Mouse (Mus musculus): ENCODE data around the gene 2610028H24Rik. TPM values are rescaled to one million over a fixed set of nuclear protein-coding genes. Genes with fewer than 3 reads are reported as not detected.

2610028H24Rik gene
- polyA plus RNA-seq, 1 experiment from 2014 or later: not detected

DNA sequence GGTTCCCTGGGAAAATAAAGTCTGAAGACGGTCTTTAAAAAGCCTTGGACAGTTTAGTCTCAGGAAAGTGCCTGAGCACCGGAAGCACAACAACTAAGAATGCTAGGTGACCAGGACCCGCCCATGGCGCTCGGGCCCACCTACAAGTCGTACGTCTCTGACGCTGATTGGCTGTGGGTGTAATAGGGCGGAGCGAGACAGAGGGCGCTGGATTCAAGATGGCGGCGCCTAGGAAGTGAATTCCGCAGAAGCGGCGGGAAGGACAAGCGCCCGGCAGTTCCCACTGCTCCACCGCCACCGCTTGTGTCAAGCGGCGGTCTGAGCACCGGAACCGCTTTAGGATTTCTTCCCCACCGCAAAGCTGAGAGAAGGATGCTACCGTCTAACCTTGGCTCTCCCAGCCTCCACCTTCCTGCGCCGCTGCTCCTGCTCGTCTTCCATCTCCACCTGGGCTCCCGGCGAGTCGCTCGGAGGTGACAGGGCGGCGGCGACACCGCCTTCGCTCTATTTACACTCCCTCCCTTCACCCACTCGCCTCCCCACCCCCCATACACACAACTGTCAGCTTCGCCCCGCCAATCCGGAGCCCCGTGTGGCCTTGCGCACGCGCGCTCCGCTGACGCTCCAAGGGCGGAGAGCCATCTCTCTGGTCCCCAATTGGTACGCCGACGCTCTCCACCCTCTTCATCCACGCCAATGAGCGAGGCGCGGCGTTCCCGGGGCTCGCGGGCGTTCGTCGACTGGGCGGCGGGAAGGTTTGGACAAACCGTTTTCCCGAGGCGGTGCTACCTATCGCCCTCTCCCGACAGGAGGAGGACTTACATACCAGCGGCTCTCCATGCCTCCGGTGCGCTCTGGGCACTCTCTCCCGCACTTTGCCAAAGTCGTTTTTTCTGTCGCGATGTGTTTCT, 6.4 kb upstream of the 2610028H24Rik start, which contains the start of gene Pcnt:
Pcnt (minus strand) TSS at position 609 of the 911 bp plus-strand sequence.
- Histone ChIP-seq H3K27me3 (ENCODE audit: control insufficient read depth, insufficient read depth, low read length) (no peaks in the 10 kb centered on the region), H3K36me3 (ENCODE audit: control insufficient read depth, insufficient read depth, low read length) (peaks cover 32% of the 10 kb centered on the region), H3K9me3 (ENCODE audit: control insufficient read depth, low read length) (no peaks in the 10 kb centered on the region), H3K4me2 (ENCODE audit: low read length) (peak within 1 kb of the TSS; percentile 86), H3K9ac (ENCODE audit: low read length) (peak within 1 kb of the TSS; percentile 91), H3K4me1 (ENCODE audit: control insufficient read depth in 2 of 2, insufficient read depth in 2 of 2, low read length in 2 of 2) (peaks cover 2 to 16% of the 10 kb centered on the region in 2 experiments), H3K27ac (replicated peaks in 1 of 2; ENCODE audit: control insufficient read depth in 1 of 2, insufficient read depth in 1 of 2, low read depth in 2 of 2, low read length in 2 of 2) (peak within 1 kb of the TSS; percentile 84 to 98), H3K4me3 (ENCODE audit: control insufficient read depth in 1 of 2, insufficient read depth in 1 of 2, low read depth in 1 of 2, low read length in 2 of 2) (peak within 1 kb of the TSS; percentile 71 to 83)
- ATAC-seq (ENCODE audit: insufficient number of reproducible peaks, insufficient read depth, low FRiP score, low read depth): peak; percentile 98
- under 1% methylated on average over 78 of the region's 78 CpGs for WGBS

GRCm38 (mm10) chr10:76445996-76446681, 2.7 kb upstream of the 2610028H24Rik start:
- H3K4me3 ChIP-seq (ENCODE audit: control insufficient read depth in 1 of 2, insufficient read depth in 1 of 2, low read depth in 1 of 2, low read length in 2 of 2): no peak overlapping the region
- WGBS: 61% methylated on average over 4 of the region's 4 CpGs
- no peak overlapping the region for H3K9ac ChIP-seq (ENCODE audit: low read length)
- no peak overlapping the region for H3K4me2 ChIP-seq (ENCODE audit: low read length)
- no peaks in the 10 kb centered on the region for H3K27me3 ChIP-seq (ENCODE audit: control insufficient read depth, insufficient read depth, low read length)
- ATAC-seq (ENCODE audit: insufficient number of reproducible peaks, insufficient read depth, low FRiP score, low read depth): no peak
- no peaks in the 10 kb centered on the region for H3K36me3 ChIP-seq (ENCODE audit: control insufficient read depth, insufficient read depth, low read length)
- H3K9me3 ChIP-seq (ENCODE audit: control insufficient read depth, low read length): no peaks in the 10 kb centered on the region
- peak overlapping the region; percentile 26 to 27; a peak in 3 of 4 replicates for H3K27ac ChIP-seq (replicated peaks in 1 of 2; ENCODE audit: control insufficient read depth in 1 of 2, insufficient read depth in 1 of 2, low read depth in 2 of 2, low read length in 2 of 2)
- H3K4me1 ChIP-seq (ENCODE audit: control insufficient read depth in 2 of 2, insufficient read depth in 2 of 2, low read length in 2 of 2): peaks cover 6 to 13% of the 10 kb centered on the region in 2 experiments

GRCm38 (mm10) chr10:76447406-76448229, 1.3 kb upstream of the 2610028H24Rik start:
- Histone ChIP-seq H3K4me3 (ENCODE audit: control insufficient read depth in 1 of 2, insufficient read depth in 1 of 2, low read depth in 1 of 2, low read length in 2 of 2) (no peak overlapping the region), H3K9me3 (ENCODE audit: control insufficient read depth, low read length) (no peaks in the 10 kb centered on the region), H3K36me3 (ENCODE audit: control insufficient read depth, insufficient read depth, low read length) (no peaks in the 10 kb centered on the region), H3K27me3 (ENCODE audit: control insufficient read depth, insufficient read depth, low read length) (no peaks in the 10 kb centered on the region), H3K4me2 (ENCODE audit: low read length) (no peak overlapping the region), H3K4me1 (ENCODE audit: control insufficient read depth in 2 of 2, insufficient read depth in 2 of 2, low read length in 2 of 2) (peaks cover 4 to 7% of the 10 kb centered on the region in 2 experiments; a peak in 3 of 4 replicates), H3K9ac (ENCODE audit: low read length) (no peak overlapping the region), H3K27ac (replicated peaks in 1 of 2; ENCODE audit: control insufficient read depth in 1 of 2, insufficient read depth in 1 of 2, low read depth in 2 of 2, low read length in 2 of 2) (peak overlapping the region; percentile 26 to 32; a peak in 2 of 4 replicates)
- whole genome bisulfite sequencing: 60% methylated on average over 15 of the region's 15 CpGs
- ATAC-seq (ENCODE audit: insufficient number of reproducible peaks, insufficient read depth, low FRiP score, low read depth): no peak

GRCm38 (mm10) chr10:76455289-76455688, 6.4 kb downstream of the 2610028H24Rik start:
- Histone ChIP-seq H3K27me3 (ENCODE audit: control insufficient read depth, insufficient read depth, low read length) (no peaks in the 10 kb centered on the region), H3K4me3 (ENCODE audit: control insufficient read depth in 1 of 2, insufficient read depth in 1 of 2, low read depth in 1 of 2, low read length in 2 of 2) (no peak overlapping the region), H3K4me2 (ENCODE audit: low read length) (no peak overlapping the region), H3K27ac (replicated peaks in 1 of 2; ENCODE audit: control insufficient read depth in 1 of 2, insufficient read depth in 1 of 2, low read depth in 2 of 2, low read length in 2 of 2) (no peak overlapping the region), H3K4me1 (ENCODE audit: control insufficient read depth in 2 of 2, insufficient read depth in 2 of 2, low read length in 2 of 2) (no peaks in the 10 kb centered on the region), H3K9ac (ENCODE audit: low read length) (no peak overlapping the region), H3K9me3 (ENCODE audit: control insufficient read depth, low read length) (0 out of 2 replicates have a peak, but pooled peaks cover 4% of the 10 kb centered on the region), H3K36me3 (ENCODE audit: control insufficient read depth, insufficient read depth, low read length) (no peaks in the 10 kb centered on the region)
- no peak for ATAC-seq (ENCODE audit: insufficient number of reproducible peaks, insufficient read depth, low FRiP score, low read depth)
- 43% methylated on average over 5 of the region's 5 CpGs for WGBS

- Histone ChIP-seq H3K9me3 (ENCODE audit: control insufficient read depth, low read length) (0 out of 2 replicates have a peak, but pooled peaks cover 5% of the 10 kb centered on the region), H3K4me1 (ENCODE audit: control insufficient read depth in 2 of 2, insufficient read depth in 2 of 2, low read length in 2 of 2) (no peaks in the 10 kb centered on the region), H3K4me2 (ENCODE audit: low read length) (no peak overlapping the region), H3K27me3 (ENCODE audit: control insufficient read depth, insufficient read depth, low read length) (no peaks in the 10 kb centered on the region), H3K9ac (ENCODE audit: low read length) (no peak overlapping the region), H3K36me3 (ENCODE audit: control insufficient read depth, insufficient read depth, low read length) (0 out of 2 replicates have a peak, but pooled peaks cover 7% of the 10 kb centered on the region), H3K4me3 (ENCODE audit: control insufficient read depth in 1 of 2, insufficient read depth in 1 of 2, low read depth in 1 of 2, low read length in 2 of 2) (no peak overlapping the region), H3K27ac (replicated peaks in 1 of 2; ENCODE audit: control insufficient read depth in 1 of 2, insufficient read depth in 1 of 2, low read depth in 2 of 2, low read length in 2 of 2) (no peak overlapping the region)
- WGBS: 76% methylated on average over 1 of the region's 1 CpGs
- no peak for ATAC-seq (ENCODE audit: insufficient number of reproducible peaks, insufficient read depth, low FRiP score, low read depth)
Measured at GRCm38 (mm10) chr10:76461255-76461654, 12.4 kb downstream of the 2610028H24Rik start.

DNA sequence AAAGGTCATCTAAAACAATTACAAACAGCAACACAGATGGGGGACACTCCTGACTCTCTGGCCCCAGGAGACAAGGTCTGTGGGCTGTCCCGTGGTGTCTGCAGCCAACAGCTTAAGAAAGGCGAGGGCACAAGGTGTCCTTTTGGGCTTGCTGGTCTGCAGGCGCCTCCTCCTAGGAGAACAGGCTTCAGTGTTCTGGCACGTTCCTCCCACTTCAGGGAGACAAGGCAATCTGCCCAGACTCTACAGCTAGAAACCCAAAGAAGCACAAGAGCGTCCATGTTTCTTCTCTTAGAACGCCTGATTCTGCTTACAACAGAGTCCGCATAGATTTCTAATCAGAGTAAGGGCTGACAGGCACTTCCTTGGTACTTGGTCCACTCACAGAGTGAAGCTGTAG, 13.4 kb downstream of the 2610028H24Rik start:
- Histone ChIP-seq H3K27ac (replicated peaks in 1 of 2; ENCODE audit: control insufficient read depth in 1 of 2, insufficient read depth in 1 of 2, low read depth in 2 of 2, low read length in 2 of 2) (no peak overlapping the region), H3K9me3 (ENCODE audit: control insufficient read depth, low read length) (0 out of 2 replicates have a peak, but pooled peaks cover 5% of the 10 kb centered on the region), H3K9ac (ENCODE audit: low read length) (no peak overlapping the region), H3K4me3 (ENCODE audit: control insufficient read depth in 1 of 2, insufficient read depth in 1 of 2, low read depth in 1 of 2, low read length in 2 of 2) (no peak overlapping the region), H3K4me1 (ENCODE audit: control insufficient read depth in 2 of 2, insufficient read depth in 2 of 2, low read length in 2 of 2) (no peaks in the 10 kb centered on the region), H3K27me3 (ENCODE audit: control insufficient read depth, insufficient read depth, low read length) (no peaks in the 10 kb centered on the region), H3K4me2 (ENCODE audit: low read length) (no peak overlapping the region), H3K36me3 (ENCODE audit: control insufficient read depth, insufficient read depth, low read length) (0 out of 2 replicates have a peak, but pooled peaks cover 7% of the 10 kb centered on the region)
- WGBS: 81% methylated on average over 7 of the region's 7 CpGs
- ATAC-seq (ENCODE audit: insufficient number of reproducible peaks, insufficient read depth, low FRiP score, low read depth): no peak

DNA sequence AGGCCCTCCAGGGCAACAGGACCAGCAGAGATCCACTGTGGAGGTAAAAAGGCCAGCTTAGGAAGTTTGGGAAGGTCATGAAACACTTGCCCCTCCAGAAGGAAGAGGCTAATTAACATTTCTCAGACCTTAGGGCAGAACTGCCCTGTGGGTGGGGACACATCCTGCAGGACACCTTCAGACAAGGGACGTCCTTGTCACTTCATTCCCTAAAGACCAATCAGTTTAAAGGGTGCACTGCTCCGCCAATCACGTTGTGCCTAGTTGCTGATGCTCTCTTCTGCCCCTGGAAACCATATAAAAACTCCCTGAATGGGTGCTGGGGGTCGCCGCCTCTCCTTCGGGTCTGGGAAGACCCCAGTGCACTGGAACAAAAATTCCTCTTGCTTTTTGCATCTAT, 13.8 kb downstream of the 2610028H24Rik start:
- 88% methylated on average over 6 of the region's 6 CpGs for WGBS
- H3K4me1 ChIP-seq (ENCODE audit: control insufficient read depth in 2 of 2, insufficient read depth in 2 of 2, low read length in 2 of 2): no peaks in the 10 kb centered on the region
- no peak overlapping the region for H3K27ac ChIP-seq (replicated peaks in 1 of 2; ENCODE audit: control insufficient read depth in 1 of 2, insufficient read depth in 1 of 2, low read depth in 2 of 2, low read length in 2 of 2)
- no peak overlapping the region for H3K4me3 ChIP-seq (ENCODE audit: control insufficient read depth in 1 of 2, insufficient read depth in 1 of 2, low read depth in 1 of 2, low read length in 2 of 2)
- H3K9me3 ChIP-seq (ENCODE audit: control insufficient read depth, low read length): 0 out of 2 replicates have a peak, but pooled peaks cover 5% of the 10 kb centered on the region
- H3K36me3 ChIP-seq (ENCODE audit: control insufficient read depth, insufficient read depth, low read length): 0 out of 2 replicates have a peak, but pooled peaks cover 7% of the 10 kb centered on the region
- H3K27me3 ChIP-seq (ENCODE audit: control insufficient read depth, insufficient read depth, low read length): no peaks in the 10 kb centered on the region
- ATAC-seq (ENCODE audit: insufficient number of reproducible peaks, insufficient read depth, low FRiP score, low read depth): no peak
- no peak overlapping the region for H3K4me2 ChIP-seq (ENCODE audit: low read length)
- H3K9ac ChIP-seq (ENCODE audit: low read length): no peak overlapping the region

Data from heart, embryonic 14.5 days (tissue).